Mouse (Mus musculus): ENCODE results near the gene Car7.

- no peak for TF ChIP-seq CTCF (IDR thresholded peaks at IDR 0.05 in 2 of 3, conservative IDR thresholded peaks at IDR 0.05 in 1 of 3; ENCODE audit: control insufficient read depth in 1 of 3, insufficient read depth in 1 of 3, low read depth in 2 of 3, low read length in 3 of 3, poor library complexity in 1 of 3, severe bottlenecking in 1 of 3)
- no peak for TF ChIP-seq ZMIZ1 (IDR thresholded peaks at IDR 0.05; ENCODE audit: low read depth, low read length)
- TF ChIP-seq USF1 (IDR thresholded peaks at IDR 0.05; ENCODE audit: low read depth, low read length), result no peak
- TF ChIP-seq HCFC1 (IDR thresholded peaks at IDR 0.05; ENCODE audit: low read depth, low read length), result no peak
- TF ChIP-seq CHD2 (IDR thresholded peaks at IDR 0.05; ENCODE audit: low read length), result no peak
Measured at GRCm38 (mm10) chr8:104598496-104598895, 64.0 kb downstream of the Car7 start.

All from MEL (cell line).